Comparison of ENCODE assay signal across 18 mouse cellular contexts in genomic region chr2:121661160-121661502, GRCm38 (mm10).
DNase-seq lines count a peak whose midpoint lies in the region; ATAC-seq lines count a peak whose summit lies in the region.
"Had no signal": no experiment of that assay in that cellular context is flagged by ENCODE, and none has a peak within 500 bp of the region (broad histone marks: within the 10 kb centered on the region; RNA-seq: fewer than 3 reads in every experiment).

No protein-coding gene starts in this region.

- no peak overlapping the region for H3K4me2 ChIP-seq in hindbrain, embryonic 13.5 days
- no peak overlapping the region for H3K4me2 ChIP-seq in hindbrain, embryonic 12.5 days (replicated peaks)
- no peak overlapping the region for H3K4me2 ChIP-seq in forebrain, embryonic 14.5 days (ENCODE audit: low read length)
- H3K4me2 ChIP-seq: embryonic facial prominence, embryonic 15.5 days; heart, embryonic 11.5 days had no signal

- 62% methylated on average over 4 of the region's 4 CpGs for WGBS in hindbrain, embryonic 13.5 days
- WGBS in hindbrain, embryonic 12.5 days: 70% methylated on average over 4 of the region's 4 CpGs
- 34% methylated on average over 4 of the region's 4 CpGs for WGBS in forebrain, embryonic 14.5 days

- no peaks in the 10 kb centered on the region for H3K27me3 ChIP-seq in hindbrain, embryonic 13.5 days
- H3K27me3 ChIP-seq in hindbrain, embryonic 12.5 days: no peaks in the 10 kb centered on the region
- H3K27me3 ChIP-seq in forebrain, embryonic 14.5 days (replicated peaks; ENCODE audit: control insufficient read depth, insufficient read depth, low read length): no peaks in the 10 kb centered on the region
- H3K27me3 ChIP-seq: embryonic facial prominence, embryonic 15.5 days had no signal

- 0 out of 2 replicates have a peak overlapping the region, but pooled peaks have one; percentile 23 for H3K27ac ChIP-seq in hindbrain, embryonic 13.5 days
- H3K27ac ChIP-seq in hindbrain, embryonic 12.5 days: no peak overlapping the region
- H3K27ac ChIP-seq in forebrain, embryonic 14.5 days (ENCODE audit: low read depth, low read length): no peak overlapping the region
- H3K27ac ChIP-seq: embryonic facial prominence, embryonic 15.5 days had no signal

- no peaks in the 10 kb centered on the region for H3K36me3 ChIP-seq in hindbrain, embryonic 13.5 days
- H3K36me3 ChIP-seq in hindbrain, embryonic 12.5 days: no peaks in the 10 kb centered on the region
- H3K36me3 ChIP-seq in forebrain, embryonic 14.5 days (ENCODE audit: control insufficient read depth, insufficient read depth, low read length): no peaks in the 10 kb centered on the region
- H3K36me3 ChIP-seq: embryonic facial prominence, embryonic 15.5 days; G1E had no signal

- ATAC-seq in hindbrain, embryonic 13.5 days (ENCODE audit: low FRiP score): no peak
- no peak for ATAC-seq in hindbrain, embryonic 12.5 days (ENCODE audit: low FRiP score)
- ATAC-seq in forebrain, embryonic 14.5 days: peak; percentile 60; the same call in 1 of the 2 replicates
- ATAC-seq: midbrain, embryonic 16.5 days had no signal

- H3K9ac ChIP-seq in hindbrain, embryonic 13.5 days: no peak overlapping the region
- no peak overlapping the region for H3K9ac ChIP-seq in hindbrain, embryonic 12.5 days
- H3K9ac ChIP-seq in forebrain, embryonic 14.5 days (ENCODE audit: low read length): no peak overlapping the region
- H3K9ac ChIP-seq: embryonic facial prominence, embryonic 15.5 days had no signal

- no peak overlapping the region for H3K4me3 ChIP-seq in hindbrain, embryonic 13.5 days
- no peak overlapping the region for H3K4me3 ChIP-seq in hindbrain, embryonic 12.5 days
- no peak overlapping the region for H3K4me3 ChIP-seq in forebrain, embryonic 14.5 days (ENCODE audit: low read depth, low read length)
- H3K4me3 ChIP-seq: embryonic facial prominence, embryonic 15.5 days had no signal

- H3K9me3 ChIP-seq in hindbrain, embryonic 13.5 days: no peaks in the 10 kb centered on the region
- H3K9me3 ChIP-seq in hindbrain, embryonic 12.5 days (replicated peaks): no peaks in the 10 kb centered on the region
- no peaks in the 10 kb centered on the region for H3K9me3 ChIP-seq in forebrain, embryonic 14.5 days (replicated peaks; ENCODE audit: control insufficient read depth, low read length)
- H3K9me3 ChIP-seq: embryonic facial prominence, embryonic 15.5 days; G1E had no signal

- peaks cover 33% of the 10 kb centered on the region for H3K4me1 ChIP-seq in hindbrain, embryonic 13.5 days (replicated peaks)
- peaks cover 16% of the 10 kb centered on the region for H3K4me1 ChIP-seq in hindbrain, embryonic 12.5 days
- 0 out of 2 replicates have a peak, but pooled peaks cover 11% of the 10 kb centered on the region for H3K4me1 ChIP-seq in forebrain, embryonic 14.5 days (ENCODE audit: control insufficient read depth, insufficient read depth, low read length)

- peak; percentile 67 for DNase-seq in adrenal gland, postnatal 14 days
- peak; percentile 78 for DNase-seq in cerebellum, adult 11-12 months
- DNase-seq in forebrain, embryonic 14.5 days (ENCODE audit: low spot score): no peak
- no peak for DNase-seq in spleen, postnatal 36 days (ENCODE audit: low spot score in 2 of 2)
- no peak for DNase-seq in yolk sac, embryonic 10.5 days (ENCODE audit: low spot score)
- DNase-seq: gastrocnemius, postnatal 36 days; heart, postnatal 4 days; kidney, adult 11 months; kidney, postnatal 10 days; liver; lung, adult 2 months; thymus, postnatal 36 days had no signal

Comparison
In these comparisons a context has a peak if more than half of its experiments do, and no peak if none do; other contexts are left out.
1. DNase-seq: peak in adrenal gland, postnatal 14 days (single experiment) and cerebellum, adult 11-12 months (single experiment); none in forebrain, embryonic 14.5 days (single experiment), spleen, postnatal 36 days (0 of 2) and yolk sac, embryonic 10.5 days (single experiment).